Mouse (Mus musculus) right cerebral cortex, postnatal 10 days (tissue): ENCODE measurements at regions not wholly inside any gene's neighbourhood (a gene's known extent, or its start where the extent isn't known, plus 50 kb on each side); places are given as distances from the start of the nearest gene placed in this dataset.
A peak's percentile ranks its signal among the peaks of the same experiment; 100 is the strongest.

ENCODE experiments used
- DNase-seq, 2 experiments: peaks; one replicate each; pipeline ENCODE4 v3.0.0; 2021; ENCODE audit warnings: low spot score in 2 of 2

DNA sequence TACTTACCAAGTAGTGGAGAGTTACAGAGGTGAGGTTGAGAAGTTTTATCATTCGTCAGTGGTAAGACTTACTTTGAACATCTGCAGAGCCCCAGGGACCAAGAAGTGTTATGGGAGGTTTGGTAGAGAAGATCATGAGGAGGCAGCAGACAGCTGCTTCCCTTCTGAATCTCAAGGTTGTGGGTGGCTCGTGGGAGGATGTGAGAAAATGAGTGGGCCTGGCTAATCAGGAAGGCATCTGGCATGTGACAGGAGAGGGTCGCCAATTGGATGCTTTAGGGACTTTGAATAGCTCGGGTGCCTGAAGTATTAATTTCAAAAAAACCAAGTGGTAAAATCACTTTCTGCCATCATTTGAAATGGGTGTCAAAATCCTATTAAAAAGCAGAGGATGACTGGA is 258.9 kb downstream of the Sqor start:
- peak; percentile 50 to 68 for DNase-seq

DNA sequence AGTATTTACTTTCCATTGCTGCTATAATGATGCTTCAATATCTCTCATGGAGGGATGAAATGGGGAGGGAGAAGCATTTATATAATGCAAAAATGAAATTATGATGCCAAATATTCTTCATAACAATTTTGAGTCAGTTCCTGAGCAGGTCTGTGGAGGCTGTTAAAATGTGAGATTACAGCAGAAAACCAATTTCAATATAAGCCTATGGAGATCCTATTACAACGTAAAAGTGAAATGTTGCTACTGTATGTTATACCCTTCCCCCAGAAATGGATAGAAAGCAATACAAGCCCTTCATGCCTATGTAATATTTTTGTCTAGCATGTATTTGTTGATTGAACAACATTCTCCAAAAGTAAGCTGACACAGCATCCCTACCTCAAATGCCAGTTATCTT is 259.3 kb downstream of the Sqor start:
- no peak for DNase-seq

GRCm38 (mm10) chr2:123024976-123025585 is 260.0 kb downstream of the Sqor start:
- DNase-seq = peak; percentile 41 to 58

DNA sequence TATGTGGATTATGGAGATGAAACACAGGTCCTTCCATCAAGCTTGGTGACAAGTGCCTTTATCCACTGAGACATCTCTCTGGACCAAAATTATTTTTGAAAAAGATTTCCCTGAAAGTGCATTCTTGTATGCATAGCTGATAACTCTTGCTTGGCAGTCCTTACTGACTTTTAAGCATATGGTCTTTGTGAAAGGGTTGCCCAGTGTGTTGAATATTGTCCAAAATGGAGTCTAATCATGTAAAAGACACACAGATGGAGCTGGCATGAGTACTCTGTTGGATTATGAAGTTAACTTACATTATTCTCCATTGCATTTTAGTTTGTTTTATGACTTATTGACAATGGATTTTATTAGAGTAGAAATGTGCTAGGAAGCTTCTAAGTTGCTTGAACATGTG is 282.3 kb downstream of the Sqor start:
- no peak for DNase-seq

- DNase-seq = no peak
These were observed 299.6 kb downstream of the Sqor start for GRCm38 (mm10) chr2:123064648-123065047.

DNA sequence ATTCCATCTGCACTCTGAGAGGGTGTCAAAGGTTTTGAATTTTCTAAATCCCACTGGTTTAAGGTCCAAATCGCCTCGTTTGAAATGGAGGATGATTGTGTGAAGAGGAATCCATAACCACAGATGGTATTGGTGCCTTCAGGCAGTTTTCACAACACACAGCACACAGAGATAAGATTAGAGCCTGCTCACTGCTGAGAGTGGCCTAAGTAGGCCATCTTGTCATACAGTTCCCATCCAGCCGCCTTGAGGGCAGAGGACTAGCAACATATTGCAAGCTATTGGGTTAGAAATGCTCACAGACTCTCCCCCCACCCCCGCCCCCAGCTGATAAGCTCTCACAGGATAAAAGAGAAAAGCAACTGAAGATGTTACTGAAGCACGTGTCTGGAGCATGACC is 303.8 kb downstream of the Sqor start:
- no peak for DNase-seq

DNA sequence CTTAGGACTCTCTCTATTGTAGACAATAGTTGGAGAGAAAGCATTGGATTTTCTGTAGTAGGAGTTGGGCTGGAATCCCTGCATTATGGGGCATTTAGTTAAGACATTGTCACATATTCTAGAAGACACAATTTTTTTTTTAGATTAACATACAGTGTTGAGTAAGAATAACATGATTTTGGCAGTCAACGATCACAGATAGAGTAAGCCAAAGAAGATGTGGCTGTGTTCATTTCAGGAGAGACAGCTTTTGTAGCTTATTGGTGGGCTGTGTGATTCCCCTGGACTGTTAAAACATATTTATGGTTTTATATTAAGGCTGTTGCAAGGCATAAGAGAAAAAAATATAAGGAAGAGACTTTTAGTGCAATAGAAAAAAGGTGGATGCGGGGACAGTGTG is 307.6 kb downstream of the Sqor start:
- peak in 1 of 2 experiments; percentile 19 for DNase-seq

DNA sequence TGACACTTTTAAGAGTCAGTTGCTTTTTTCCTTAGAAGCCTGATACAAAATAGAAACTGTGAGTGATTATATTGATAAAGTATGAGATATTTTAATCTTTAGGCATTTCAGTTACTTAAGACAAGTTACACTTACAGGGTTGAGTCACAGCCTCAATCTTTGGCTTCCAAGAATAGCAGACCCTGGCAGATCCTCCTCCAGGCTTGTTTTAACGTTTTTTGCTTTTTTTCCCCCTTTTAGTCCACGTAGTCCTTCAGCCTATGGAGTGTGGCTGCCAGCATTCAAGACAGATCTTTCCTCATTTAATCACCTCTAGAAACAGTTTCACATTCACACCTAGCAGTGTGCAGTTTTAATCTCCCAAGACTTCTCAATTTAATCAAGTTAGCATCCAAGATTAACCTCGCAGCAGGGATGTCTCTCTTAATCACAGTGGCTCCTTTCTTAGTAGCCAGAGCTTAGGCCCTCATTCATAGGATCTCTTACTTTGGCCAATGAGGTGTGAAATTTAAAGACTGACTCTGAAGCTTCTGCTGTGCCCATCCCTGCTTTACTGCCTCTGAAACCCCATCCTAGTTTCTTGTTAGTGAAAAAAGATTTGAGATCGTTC is 308.5 kb downstream of the Sqor start:
- peak in 1 of 2 experiments; percentile 25 for DNase-seq

GRCm38 (mm10) chr2:123092726-123093125 is 327.7 kb downstream of the Sqor start:
- DNase-seq = no peak

GRCm38 (mm10) chr2:123103530-123103929 is 338.5 kb downstream of the Sqor start:
- DNase-seq = no peak

DNA sequence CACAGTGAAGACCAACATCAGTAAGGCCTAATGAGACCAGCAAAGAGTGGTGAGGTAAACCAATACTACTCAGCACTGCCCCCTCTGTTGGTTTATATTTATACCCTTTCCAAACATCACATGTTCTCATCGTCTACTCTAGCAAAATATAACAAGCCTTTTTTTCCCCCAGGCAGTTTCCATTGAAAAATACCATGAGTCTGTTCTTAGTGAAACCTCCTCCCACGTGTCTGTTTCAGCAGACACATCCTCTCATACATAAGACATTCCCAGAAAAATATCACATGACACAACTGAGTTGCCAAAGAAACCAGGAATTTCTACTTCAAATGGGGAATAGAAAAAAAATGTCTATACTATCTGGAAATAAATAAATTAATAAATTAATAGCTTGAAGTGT is 366.5 kb downstream of the Sqor start:
- no peak for DNase-seq

- no peak for DNase-seq
These were observed 388.1 kb downstream of the Sqor start for GRCm38 (mm10) chr2:123153170-123153569.

DNA sequence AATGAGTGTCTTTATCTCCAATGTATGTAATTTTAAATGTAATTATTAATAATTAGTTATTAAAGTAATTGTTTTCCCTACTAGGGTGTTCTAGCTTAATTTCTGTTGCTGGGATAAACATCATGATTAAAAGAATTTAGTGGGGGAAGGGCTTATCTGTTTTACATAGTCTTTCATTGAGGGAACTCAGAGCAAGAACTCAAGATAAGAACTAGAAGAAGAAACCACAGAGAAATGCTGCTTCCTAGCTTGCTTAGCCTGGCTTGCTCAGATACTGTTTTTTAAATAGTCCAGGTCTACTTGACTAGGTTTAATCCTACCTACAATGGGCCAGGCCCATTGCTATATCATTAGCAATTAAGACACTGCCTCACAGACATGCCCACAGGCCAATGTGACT is 400.3 kb downstream of the Sqor start:
- no peak for DNase-seq

- DNase-seq = no peak
These were observed 405.6 kb downstream of the Sqor start for GRCm38 (mm10) chr2:123170611-123171010.

- no peak for DNase-seq
These were observed 417.2 kb downstream of the Sqor start for GRCm38 (mm10) chr2:123182208-123182607.

DNA sequence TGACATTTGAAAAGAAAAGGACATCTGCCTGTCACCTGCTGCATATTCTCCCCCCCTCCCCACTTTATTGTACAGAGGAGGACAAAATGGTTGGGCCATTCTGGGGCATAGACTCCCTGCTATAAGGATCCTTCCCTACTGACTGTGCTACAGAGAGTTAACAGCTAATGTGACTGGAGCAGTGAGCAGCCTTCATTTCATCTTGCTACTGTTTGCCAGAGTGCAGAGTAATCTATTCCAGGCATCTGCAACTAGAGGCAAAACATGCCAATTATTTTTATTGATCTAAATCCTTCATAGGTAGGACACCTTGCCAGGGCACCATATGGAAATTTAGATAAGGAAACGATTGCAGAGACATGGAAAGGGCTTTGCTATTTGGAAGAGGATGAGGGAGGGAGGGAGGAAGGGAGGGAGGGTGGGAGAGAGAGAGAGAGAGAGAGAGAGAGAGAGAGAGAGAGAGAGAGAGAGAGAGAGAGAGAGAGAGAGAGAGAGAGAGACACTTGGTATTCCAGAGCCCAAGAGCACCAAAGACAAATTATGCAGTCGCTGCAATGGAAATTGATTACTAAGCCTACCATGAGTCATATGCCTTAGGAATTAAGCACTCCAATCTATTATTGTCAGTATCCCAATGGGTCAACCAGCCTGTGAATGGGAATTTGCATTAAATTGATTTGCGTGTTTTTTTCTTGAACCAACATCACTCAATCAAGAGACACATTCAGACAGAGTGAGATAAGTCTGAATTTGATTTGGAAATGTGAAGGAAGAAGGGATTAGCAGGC is 426.0 kb downstream of the Sqor start:
- no peak for DNase-seq

DNA sequence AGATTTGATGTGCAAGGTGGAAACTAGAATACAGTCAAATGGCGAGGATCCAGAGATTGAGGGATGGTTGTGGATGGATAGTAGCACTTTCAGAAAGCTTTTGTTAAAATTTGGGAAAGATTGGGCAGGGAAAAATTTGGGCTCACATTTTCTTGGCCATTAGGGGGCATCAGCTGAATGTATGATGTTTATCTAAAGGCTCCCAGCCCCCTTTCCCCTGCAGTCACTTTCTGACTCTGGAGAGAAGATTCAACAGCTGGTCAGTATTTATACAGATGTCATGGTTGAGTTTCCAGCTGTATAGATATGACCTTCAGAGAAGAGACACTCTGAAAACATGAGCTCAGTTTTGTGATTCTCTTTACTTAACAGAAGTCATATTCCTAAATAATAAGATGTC is 429.5 kb downstream of the Sqor start:
- peak; percentile 26 to 34 for DNase-seq
